Mouse (Mus musculus): ENCODE data around the gene Exoc3l. TPM values are rescaled to one million over a fixed set of nuclear protein-coding genes. Genes with fewer than 3 reads are reported as not detected.

Exoc3l gene
- polyA plus RNA-seq, 1 experiment from 2014 or later, result 6.0 TPM

DNA sequence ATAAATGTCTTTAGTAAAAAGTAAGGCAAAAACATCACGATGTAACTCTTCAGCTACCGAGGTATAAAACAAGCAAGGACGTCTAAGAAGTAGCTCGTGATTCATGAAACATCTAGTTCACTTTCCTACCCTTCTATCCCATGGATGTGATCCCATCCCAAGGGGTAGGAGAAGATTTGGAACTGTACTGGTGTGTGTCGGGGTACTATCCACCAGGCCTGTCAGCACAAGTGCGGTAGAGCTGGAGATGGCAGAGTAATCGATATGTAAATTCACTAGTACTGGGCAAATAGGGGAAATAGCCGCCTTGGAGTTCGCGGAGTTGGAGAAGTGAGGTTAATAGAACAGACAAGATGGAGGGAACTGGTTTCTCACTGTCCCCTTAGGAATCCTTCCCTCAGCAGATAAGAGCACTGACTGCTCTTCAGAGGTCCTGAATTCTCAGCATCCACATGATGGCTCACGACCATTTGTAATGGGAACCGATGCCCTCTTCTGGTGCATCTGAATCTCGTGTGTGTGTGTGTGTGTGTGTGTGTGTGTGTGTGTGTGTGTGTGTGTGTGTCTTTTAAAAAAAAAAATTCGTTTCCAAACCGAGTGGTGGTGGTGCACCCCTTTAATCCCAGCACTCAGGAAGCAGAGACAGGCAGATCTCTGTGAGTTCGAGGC, 32.5 kb downstream of the Exoc3l start:
- no peak overlapping the region for H3K9ac ChIP-seq (ENCODE audit: low read depth, low read length)
- WGBS, result 39% methylated on average over 16 of the region's 16 CpGs
- H3K27ac ChIP-seq (ENCODE audit: low read depth, low read length), result no peak overlapping the region
- H3K4me1 ChIP-seq (replicated peaks; ENCODE audit: control insufficient read depth, insufficient read depth, low read length), result peaks cover 6% of the 10 kb centered on the region; the same call in 1 of the 2 replicates
- no peaks in the 10 kb centered on the region for H3K9me3 ChIP-seq (ENCODE audit: control insufficient read depth, low read length)
- no peaks in the 10 kb centered on the region for H3K36me3 ChIP-seq (ENCODE audit: control insufficient read depth, insufficient read depth, low read length)
- peaks cover 80% of the 10 kb centered on the region for H3K27me3 ChIP-seq (ENCODE audit: control insufficient read depth, insufficient read depth, low read length)
- DNase-seq (ENCODE audit: low spot score) (no peak), ATAC-seq (ENCODE audit: low FRiP score) (no peak)
- H3K4me3 ChIP-seq (ENCODE audit: low read depth, low read length), result no peak overlapping the region
- H3K4me2 ChIP-seq (replicated peaks; ENCODE audit: low read depth, low read length), result no peak overlapping the region

DNA sequence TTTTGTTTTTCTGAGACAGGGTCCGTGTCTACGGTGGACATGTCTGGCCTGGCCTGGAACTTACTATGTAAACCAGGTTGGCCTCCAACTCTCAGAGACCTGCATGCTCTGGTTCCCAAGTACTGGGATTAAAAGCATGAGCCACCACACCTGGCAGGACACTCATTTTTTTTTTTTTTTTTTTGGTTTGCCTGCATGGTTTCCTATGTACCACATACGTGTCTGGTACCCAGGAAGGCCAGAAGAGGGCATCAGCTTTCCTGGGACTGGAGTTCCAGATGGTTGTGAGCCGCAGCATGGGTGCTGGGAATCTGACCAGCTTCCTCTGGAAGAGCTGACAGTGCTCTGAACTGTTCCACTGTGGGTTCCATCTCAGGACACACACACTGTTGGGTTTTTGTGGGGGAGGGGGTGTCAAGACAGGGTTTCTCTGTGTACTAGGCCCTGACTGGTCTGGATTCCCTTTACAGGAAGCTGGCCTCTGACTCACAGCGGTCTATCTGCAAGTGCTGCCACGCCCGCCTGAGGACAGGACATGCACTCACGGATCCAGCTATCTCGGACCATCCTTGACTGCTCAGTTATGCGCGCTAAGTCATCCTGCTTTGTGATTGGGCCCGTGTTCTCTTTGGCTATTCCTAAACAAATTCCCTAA, 34.4 kb downstream of the Exoc3l start:
- H3K27me3 ChIP-seq (ENCODE audit: control insufficient read depth, insufficient read depth, low read length), result peaks cover 71% of the 10 kb centered on the region
- 86% methylated on average over 12 of the region's 12 CpGs for WGBS

DNA sequence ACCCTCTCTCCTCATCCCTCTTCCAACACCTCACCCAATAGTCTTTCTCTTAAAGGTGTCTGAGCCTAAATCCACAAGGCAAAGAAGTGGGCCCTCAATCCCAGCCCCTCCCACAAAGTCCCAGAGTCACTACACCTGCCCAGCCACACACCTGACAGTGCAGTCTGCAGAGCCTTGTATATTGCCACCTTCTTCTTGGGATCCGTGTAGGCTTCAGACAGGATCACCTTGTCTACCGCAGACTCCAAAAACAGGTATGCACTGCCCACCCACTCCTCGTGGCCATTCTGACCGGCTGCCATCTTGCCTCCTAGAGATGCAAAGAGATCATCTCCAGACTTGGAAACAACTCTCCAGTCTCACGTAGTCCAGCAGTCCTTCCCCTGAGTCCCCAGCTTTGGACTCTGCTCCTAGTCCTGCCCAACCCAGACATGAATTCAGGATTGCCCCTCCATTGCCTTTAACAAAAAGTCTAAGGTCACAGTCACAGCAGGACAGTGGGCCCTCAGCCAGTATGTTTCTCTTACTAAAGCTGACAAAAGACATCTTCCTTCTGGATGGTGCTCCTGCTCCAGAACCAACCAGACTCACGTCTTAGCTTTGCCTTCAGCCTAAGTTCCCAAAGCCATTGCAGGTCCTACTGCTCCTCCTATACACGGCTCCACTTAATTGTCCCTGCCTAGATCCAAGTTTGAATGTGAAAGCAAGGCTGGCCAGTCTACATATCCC, 35.4 kb downstream of the Exoc3l start:
- peaks cover 2% of the 10 kb centered on the region; the same call in 1 of the 2 replicates for H3K4me1 ChIP-seq (replicated peaks; ENCODE audit: control insufficient read depth, insufficient read depth, low read length)
- H3K27me3 ChIP-seq (ENCODE audit: control insufficient read depth, insufficient read depth, low read length), result peaks cover 72% of the 10 kb centered on the region
- H3K36me3 ChIP-seq (ENCODE audit: control insufficient read depth, insufficient read depth, low read length), result no peaks in the 10 kb centered on the region
- no peak overlapping the region for H3K9ac ChIP-seq (ENCODE audit: low read depth, low read length)
- DNase-seq (ENCODE audit: low spot score), result no peak
- no peak overlapping the region for H3K4me2 ChIP-seq (replicated peaks; ENCODE audit: low read depth, low read length)
- no peak for ATAC-seq (ENCODE audit: low FRiP score)
- no peak overlapping the region for H3K4me3 ChIP-seq (ENCODE audit: low read depth, low read length)
- H3K9me3 ChIP-seq (ENCODE audit: control insufficient read depth, low read length), result no peaks in the 10 kb centered on the region
- 63% methylated on average over 7 of the region's 7 CpGs for WGBS
- no peak overlapping the region for H3K27ac ChIP-seq (ENCODE audit: low read depth, low read length)

More for the DNA sequence above, 34.4 kb downstream of the Exoc3l start:
- no peak overlapping the region for H3K9ac ChIP-seq (ENCODE audit: low read depth, low read length)
- DNase-seq (ENCODE audit: low spot score) (no peak), ATAC-seq (ENCODE audit: low FRiP score) (no peak)
- H3K4me1 ChIP-seq (replicated peaks; ENCODE audit: control insufficient read depth, insufficient read depth, low read length), result peaks cover 2% of the 10 kb centered on the region; the same call in 1 of the 2 replicates
- H3K9me3 ChIP-seq (ENCODE audit: control insufficient read depth, low read length), result no peaks in the 10 kb centered on the region
- no peaks in the 10 kb centered on the region for H3K36me3 ChIP-seq (ENCODE audit: control insufficient read depth, insufficient read depth, low read length)
- H3K27ac ChIP-seq (ENCODE audit: low read depth, low read length), result no peak overlapping the region
- no peak overlapping the region for H3K4me2 ChIP-seq (replicated peaks; ENCODE audit: low read depth, low read length)
- no peak overlapping the region for H3K4me3 ChIP-seq (ENCODE audit: low read depth, low read length)

DNA sequence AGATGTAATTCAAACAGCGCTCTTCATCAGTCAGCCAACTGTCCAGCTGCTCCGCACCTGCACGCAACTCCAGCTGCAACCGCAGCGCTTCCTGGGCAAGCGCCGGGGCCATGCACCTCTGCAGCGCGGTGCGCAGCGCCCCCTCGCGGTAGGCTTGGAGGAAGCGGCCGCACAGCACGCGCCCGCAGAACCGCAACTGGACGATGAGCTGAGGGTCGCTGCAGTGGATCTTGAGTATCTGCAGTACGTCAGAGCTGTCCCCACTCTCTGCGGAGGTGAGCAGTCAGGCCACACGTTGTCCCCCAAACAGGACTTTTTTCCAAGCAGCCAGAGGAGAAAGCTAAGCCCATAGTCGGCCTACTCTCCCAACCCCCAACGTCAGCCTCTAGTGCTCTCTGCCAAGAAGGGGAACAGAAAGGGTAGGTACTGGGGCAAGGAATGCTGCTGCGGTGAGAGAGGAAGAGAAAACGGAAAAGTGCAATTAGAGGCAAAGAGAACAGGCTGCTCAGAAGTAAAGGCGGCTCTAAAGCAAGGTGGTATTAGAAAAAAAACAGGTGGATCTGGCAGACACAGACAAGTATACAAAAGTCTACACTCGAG, 36.1 kb downstream of the Exoc3l start:
- peak; percentile 94 for DNase-seq (ENCODE audit: low spot score)
- Histone ChIP-seq H3K36me3 (ENCODE audit: control insufficient read depth, insufficient read depth, low read length) (no peaks in the 10 kb centered on the region), H3K9me3 (ENCODE audit: control insufficient read depth, low read length) (no peaks in the 10 kb centered on the region), H3K9ac (ENCODE audit: low read depth, low read length) (no peak overlapping the region), H3K4me2 (replicated peaks; ENCODE audit: low read depth, low read length) (peak overlapping the region; percentile 72), H3K27ac (ENCODE audit: low read depth, low read length) (no peak overlapping the region), H3K27me3 (ENCODE audit: control insufficient read depth, insufficient read depth, low read length) (peaks cover 70% of the 10 kb centered on the region), H3K4me1 (replicated peaks; ENCODE audit: control insufficient read depth, insufficient read depth, low read length) (peaks cover 4% of the 10 kb centered on the region; the same call in 1 of the 2 replicates), H3K4me3 (ENCODE audit: low read depth, low read length) (peak overlapping the region; percentile 33)
- 5% methylated on average over 30 of the region's 30 CpGs for WGBS
- peak; percentile 73 for ATAC-seq (ENCODE audit: low FRiP score)

DNA sequence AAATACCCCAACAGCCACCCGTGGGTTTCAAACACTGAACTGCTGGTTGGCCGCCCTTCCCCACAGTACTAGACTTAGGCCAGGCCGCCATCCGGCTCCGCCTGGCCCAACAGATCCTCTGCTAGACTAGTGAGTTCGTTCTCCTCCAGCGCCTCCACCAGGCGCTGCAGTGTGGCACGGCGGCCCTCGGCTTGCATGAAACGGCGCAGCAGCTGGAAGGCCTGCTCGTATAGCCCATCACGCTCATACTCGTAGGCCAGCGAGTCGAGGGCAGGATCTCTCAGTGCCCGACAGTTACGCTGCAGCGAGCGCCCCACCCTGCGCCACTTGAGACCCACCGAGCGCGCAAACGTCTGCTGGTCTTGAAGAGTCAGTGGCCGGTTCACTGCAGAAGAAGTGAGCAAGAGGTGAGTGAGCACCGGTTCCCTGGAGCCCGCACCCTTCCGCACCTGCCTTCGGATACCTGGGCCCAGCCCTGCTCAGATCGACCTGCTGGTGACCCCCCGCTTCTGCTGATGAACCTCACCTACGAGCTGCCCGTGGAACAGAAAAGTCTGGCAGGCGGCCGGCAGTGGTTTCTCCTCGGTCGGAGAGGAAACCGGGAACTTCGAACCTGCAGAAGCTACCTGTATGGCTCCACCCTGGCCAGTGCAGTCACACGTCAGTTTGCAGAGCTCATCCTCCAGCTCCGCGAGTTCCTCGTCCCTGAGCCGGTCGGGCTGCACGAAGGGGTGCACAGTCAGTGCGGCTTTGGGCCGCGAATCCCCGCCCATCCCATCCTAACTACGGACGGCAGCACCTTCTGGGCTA, 36.8 kb downstream of the Exoc3l start:
- H3K36me3 ChIP-seq (ENCODE audit: control insufficient read depth, insufficient read depth, low read length), result no peaks in the 10 kb centered on the region
- ATAC-seq (ENCODE audit: low FRiP score) (peak; percentile 41), DNase-seq (ENCODE audit: low spot score) (peak; percentile 62)
- 4% methylated on average over 55 of the region's 55 CpGs for WGBS
- peaks cover 65% of the 10 kb centered on the region for H3K27me3 ChIP-seq (ENCODE audit: control insufficient read depth, insufficient read depth, low read length)
- H3K27ac ChIP-seq (ENCODE audit: low read depth, low read length), result no peak overlapping the region
- 0 out of 2 replicates have a peak overlapping the region, but pooled peaks have one; percentile 27 for H3K9ac ChIP-seq (ENCODE audit: low read depth, low read length)
- peak overlapping the region; percentile 72 for H3K4me2 ChIP-seq (replicated peaks; ENCODE audit: low read depth, low read length)
- H3K4me3 ChIP-seq (ENCODE audit: low read depth, low read length), result peak overlapping the region; percentile 33
- no peaks in the 10 kb centered on the region for H3K9me3 ChIP-seq (ENCODE audit: control insufficient read depth, low read length)
- peaks cover 5% of the 10 kb centered on the region; the same call in 1 of the 2 replicates for H3K4me1 ChIP-seq (replicated peaks; ENCODE audit: control insufficient read depth, insufficient read depth, low read length)

DNA sequence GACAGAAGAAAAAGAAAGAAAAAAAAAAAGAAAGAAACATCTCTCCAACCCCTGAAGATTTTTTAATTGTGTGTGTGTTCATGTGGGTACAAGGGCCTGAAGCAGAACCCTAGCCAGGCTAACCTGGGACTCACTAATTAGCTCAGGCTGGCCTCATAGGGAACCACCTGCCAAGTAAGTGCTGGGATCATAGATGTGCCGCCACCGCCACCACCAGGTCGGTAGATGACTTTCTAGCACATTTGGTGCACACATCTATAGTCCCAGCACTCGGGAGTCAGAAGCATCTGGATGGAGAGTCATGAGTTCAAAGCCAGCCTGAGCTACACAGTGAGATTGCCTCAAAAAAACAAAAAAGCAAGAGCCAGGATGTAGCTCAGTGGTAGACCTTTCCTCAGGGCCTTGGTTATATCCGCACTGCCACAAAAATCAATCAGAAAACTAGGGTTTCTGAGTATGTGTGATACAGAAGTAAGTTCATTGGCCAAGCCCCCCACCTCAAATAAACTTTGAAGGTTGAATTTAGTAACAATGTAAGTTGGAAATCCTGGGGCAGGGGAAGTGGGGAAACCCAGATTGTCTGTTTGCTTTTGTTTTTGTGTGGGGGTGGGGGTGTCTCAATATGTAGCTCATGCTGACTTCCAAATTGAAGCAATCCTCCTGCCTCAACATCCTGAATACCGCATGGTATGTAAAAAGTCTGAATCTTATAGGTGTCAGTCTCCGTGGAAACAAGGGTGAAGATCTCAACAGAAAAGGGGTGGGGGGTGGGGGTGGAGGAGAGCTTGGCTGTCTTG, 38.4 kb downstream of the Exoc3l start:
- no peak for ATAC-seq (ENCODE audit: low FRiP score)
- Histone ChIP-seq H3K36me3 (ENCODE audit: control insufficient read depth, insufficient read depth, low read length) (no peaks in the 10 kb centered on the region), H3K27me3 (ENCODE audit: control insufficient read depth, insufficient read depth, low read length) (peaks cover 54% of the 10 kb centered on the region), H3K27ac (ENCODE audit: low read depth, low read length) (no peak overlapping the region), H3K4me1 (replicated peaks; ENCODE audit: control insufficient read depth, insufficient read depth, low read length) (peaks cover 5% of the 10 kb centered on the region; the same call in 1 of the 2 replicates), H3K9me3 (ENCODE audit: control insufficient read depth, low read length) (no peaks in the 10 kb centered on the region), H3K4me2 (replicated peaks; ENCODE audit: low read depth, low read length) (no peak overlapping the region), H3K4me3 (ENCODE audit: low read depth, low read length) (no peak overlapping the region), H3K9ac (ENCODE audit: low read depth, low read length) (no peak overlapping the region)
- no peak for DNase-seq (ENCODE audit: low spot score)
- 64% methylated on average over 7 of the region's 7 CpGs for WGBS

DNA sequence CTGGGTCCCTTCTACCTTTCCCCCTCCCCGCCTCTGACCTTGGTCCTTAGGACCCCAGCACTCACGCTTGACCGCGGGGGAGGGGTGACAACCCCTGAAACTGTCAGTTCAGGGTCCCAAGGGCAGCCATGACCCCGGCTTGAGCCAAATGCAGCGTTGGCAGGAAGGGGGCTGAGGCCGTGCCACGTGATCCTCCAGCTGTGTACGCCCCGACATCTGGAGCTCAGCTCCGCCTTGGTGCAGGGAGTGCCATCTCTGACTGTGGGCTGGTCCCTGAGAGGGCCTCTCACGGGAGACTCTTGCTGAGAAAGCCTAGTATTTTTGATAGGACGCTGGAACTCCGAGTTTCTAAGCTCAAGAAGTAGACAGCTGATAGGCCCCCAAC, 40.9 kb downstream of the Exoc3l start, which contains the start of gene B3gnt9:
TSS of gene B3gnt9 (minus strand) at position 188 of the 385 bp plus-strand sequence.
- ATAC-seq (ENCODE audit: low FRiP score) (peak; percentile 19), DNase-seq (ENCODE audit: low spot score) (no peak)
- peaks cover 5% of the 10 kb centered on the region; the same call in 1 of the 2 replicates for H3K4me1 ChIP-seq (replicated peaks; ENCODE audit: control insufficient read depth, insufficient read depth, low read length)
- H3K4me3 ChIP-seq (ENCODE audit: low read depth, low read length), result peak within 1 kb of the TSS; percentile 57
- peak within 1 kb of the TSS; percentile 68 for H3K9ac ChIP-seq (ENCODE audit: low read depth, low read length)
- no peaks in the 10 kb centered on the region for H3K36me3 ChIP-seq (ENCODE audit: control insufficient read depth, insufficient read depth, low read length)
- H3K9me3 ChIP-seq (ENCODE audit: control insufficient read depth, low read length), result no peaks in the 10 kb centered on the region
- peak within 1 kb of the TSS; percentile 98 for H3K4me2 ChIP-seq (replicated peaks; ENCODE audit: low read depth, low read length)
- peaks cover 38% of the 10 kb centered on the region for H3K27me3 ChIP-seq (ENCODE audit: control insufficient read depth, insufficient read depth, low read length)
- H3K27ac ChIP-seq (ENCODE audit: low read depth, low read length), result peak within 1 kb of the TSS; percentile 30; the same call in 1 of the 2 replicates
- under 1% methylated on average over 13 of the region's 14 CpGs for WGBS
